Mouse (Mus musculus) liver, postnatal 0 days (tissue): ENCODE measurements around the gene Tbc1d22a.

Source experiments
- CTCF ChIP-seq: sonication (generic); IDR thresholded peaks from 2 replicates; pipeline ENCODE4 v1.5.1; 2016; ENCODE audit warnings: antibody characterized with exemption, low read depth
- EP300 ChIP-seq: IDR thresholded peaks from 2 replicates; pipeline ENCODE4 v1.6.1; 2016; ENCODE audit warnings: antibody characterized with exemption, low read depth, mild to moderate bottlenecking

DNA sequence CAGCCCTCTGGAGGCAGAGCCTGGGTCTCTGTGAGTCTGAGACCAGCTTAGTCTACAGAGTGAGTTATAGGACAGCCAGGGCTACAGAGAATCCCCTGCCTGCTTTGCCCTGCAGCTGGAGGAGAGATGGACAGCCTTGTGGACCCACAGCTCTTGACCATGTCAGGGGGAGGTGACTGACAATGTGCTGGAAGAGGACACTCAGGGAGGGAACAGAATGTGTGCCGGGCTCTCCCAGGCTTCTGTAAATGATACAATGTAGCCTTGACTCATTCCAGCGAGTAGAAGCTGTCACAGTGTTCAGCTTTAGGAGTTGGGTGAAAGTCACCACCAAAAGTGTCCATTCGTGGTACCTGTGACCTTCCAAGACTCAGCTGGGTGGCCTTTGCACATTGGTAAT is 23.9 kb upstream of the Tbc1d22a start:
- TF ChIP-seq CTCF (no peak), EP300 (no peak)
